Mouse (Mus musculus): ENCODE results near the gene Gm14406.
"Not testable (repeated sequence)": the region's sequence is repeated elsewhere in the genome, so short reads cannot be mapped to it uniquely, and the experiment has no call there.

The Gm14406 gene

GRCm38 (mm10) chr2:177577998-177578397 is at the start of gene Gm14406:
Gene Gm14406, minus strand, starts transcription at chr2:177578210.
- not testable (repeated sequence) for DNase-seq (ENCODE audit: low spot score)

GRCm38 (mm10) chr2:177575141-177575540 is 2.9 kb downstream of the Gm14406 start:
- not testable (repeated sequence) for DNase-seq (ENCODE audit: low spot score)

GRCm38 (mm10) chr2:177559365-177559764 is 18.6 kb downstream of the Gm14406 start:
- DNase-seq (ENCODE audit: low spot score), result not testable (repeated sequence)

GRCm38 (mm10) chr2:177555261-177555660 is 22.7 kb downstream of the Gm14406 start:
- not testable (repeated sequence) for DNase-seq (ENCODE audit: low spot score)

GRCm38 (mm10) chr2:177537717-177538116 is 40.3 kb downstream of the Gm14406 start:
- DNase-seq (ENCODE audit: low spot score), result not testable (repeated sequence)

GRCm38 (mm10) chr2:177537141-177537540 is 40.9 kb downstream of the Gm14406 start:
- DNase-seq (ENCODE audit: low spot score), result not testable (repeated sequence)

GRCm38 (mm10) chr2:177535876-177536275 is 42.1 kb downstream of the Gm14406 start:
- no peak for DNase-seq (ENCODE audit: low spot score)

GRCm38 (mm10) chr2:177524171-177524570 is 53.8 kb downstream of the Gm14406 start:
- DNase-seq (ENCODE audit: low spot score), result not testable (repeated sequence)

GRCm38 (mm10) chr2:177523674-177524073 is 54.3 kb downstream of the Gm14406 start:
- not testable (repeated sequence) for DNase-seq (ENCODE audit: low spot score)

GRCm38 (mm10) chr2:177523061-177523460 is 54.9 kb downstream of the Gm14406 start:
- DNase-seq (ENCODE audit: low spot score), result no peak

GRCm38 (mm10) chr2:177520035-177520434 is 58.0 kb downstream of the Gm14406 start:
- no peak for DNase-seq (ENCODE audit: low spot score)

Data from urinary bladder, postnatal 10 days (tissue).